Mouse (Mus musculus): Measurements from ENCODE around the gene Gm20388. TPM values are rescaled to one million over a fixed set of nuclear protein-coding genes. Genes with fewer than 3 reads are reported as not detected.

The Gm20388 gene
- polyA plus RNA-seq, 1 experiment from 2014 or later: not detected

DNA sequence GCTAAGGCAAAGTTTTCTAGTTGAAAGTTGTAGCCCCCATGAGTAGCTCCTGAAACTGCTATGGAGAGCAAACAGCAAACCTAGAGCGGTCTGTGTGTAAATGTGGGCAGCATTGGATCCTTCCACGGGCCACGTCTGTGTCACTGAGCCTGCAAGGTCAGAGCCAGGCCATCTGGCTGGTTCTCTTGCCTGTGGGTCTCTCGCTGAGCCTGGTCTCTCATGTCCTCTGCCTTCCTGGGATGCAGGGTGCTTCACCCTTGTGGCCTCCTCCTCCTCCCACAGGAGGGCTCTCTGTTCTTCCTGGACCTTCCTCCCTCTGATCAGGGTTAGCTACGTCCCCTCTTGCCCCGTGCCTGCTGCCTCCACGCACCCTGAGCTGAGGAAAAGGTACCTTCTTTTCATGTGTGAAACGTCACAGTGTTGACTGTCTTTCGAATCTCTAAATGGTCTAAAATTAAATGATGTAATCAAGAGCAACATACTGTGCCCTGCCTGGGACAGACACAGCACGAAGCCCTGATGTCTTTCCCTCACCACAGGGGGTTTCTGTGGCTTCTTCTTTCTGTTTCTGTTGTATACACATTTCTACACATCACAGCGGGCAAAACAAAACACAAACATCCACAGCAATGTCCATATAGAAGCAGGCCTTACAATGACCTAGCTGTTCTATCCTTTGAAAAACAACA is 4373.1 kb downstream of the Gm20388 start:
- Histone ChIP-seq H3K36me3 (ENCODE audit: control insufficient read depth, insufficient read depth, low read length) (no peaks in the 10 kb centered on the region), H3K4me1 (replicated peaks; ENCODE audit: control insufficient read depth, insufficient read depth) (peaks cover 8% of the 10 kb centered on the region; the same call in 1 of the 2 replicates), H3K27me3 (ENCODE audit: control insufficient read depth, insufficient read depth, low read length) (no peaks in the 10 kb centered on the region), H3K27ac (replicated peaks) (peak overlapping the region; percentile 50), H3K9me3 (ENCODE audit: control insufficient read depth, low read length) (no peaks in the 10 kb centered on the region), H3K4me2 (replicated peaks; ENCODE audit: low read depth) (no peak overlapping the region), H3K4me3 (ENCODE audit: low read depth, low read length) (no peak overlapping the region), H3K9ac (ENCODE audit: low read length) (no peak overlapping the region)
- ATAC-seq (ENCODE audit: low FRiP score, low TSS enrichment) (no peak), DNase-seq (ENCODE audit: low spot score) (no peak)
- TF ChIP-seq EP300 (optimal IDR thresholded peaks at IDR 0.05) (no peak), CTCF (IDR thresholded peaks at IDR 0.05; ENCODE audit: low read depth) (no peak)
- 56% methylated on average over 11 of the region's 11 CpGs for WGBS

DNA sequence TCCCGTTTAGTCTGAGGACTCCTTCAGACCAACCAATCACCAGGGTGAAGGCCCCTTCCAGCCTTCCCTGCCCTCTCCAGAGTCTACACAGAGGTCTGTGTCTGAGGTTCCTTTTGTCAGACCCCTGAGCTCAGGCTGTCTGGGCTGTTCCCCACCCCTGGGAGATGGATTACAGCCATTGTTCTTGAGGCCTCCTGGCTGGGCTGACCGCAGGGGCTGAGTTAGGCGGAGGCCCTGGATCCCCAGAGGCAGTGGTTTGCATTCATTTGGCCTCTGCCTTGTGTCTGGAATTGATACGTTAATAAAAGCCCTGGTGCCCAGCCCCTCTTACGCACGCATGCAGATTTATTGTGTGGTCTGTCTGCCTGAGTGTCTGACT is 4373.7 kb downstream of the Gm20388 start:
- peak; percentile 40 for DNase-seq (ENCODE audit: low spot score)
- 20% methylated on average over 6 of the region's 6 CpGs for WGBS
- H3K4me2 ChIP-seq (replicated peaks; ENCODE audit: low read depth): no peak overlapping the region
- no peak overlapping the region for H3K4me3 ChIP-seq (ENCODE audit: low read depth, low read length)
- no peak; the same call in 1 of the 2 replicates for ATAC-seq (ENCODE audit: low FRiP score, low TSS enrichment)
- no peaks in the 10 kb centered on the region for H3K9me3 ChIP-seq (ENCODE audit: control insufficient read depth, low read length)
- H3K4me1 ChIP-seq (replicated peaks; ENCODE audit: control insufficient read depth, insufficient read depth): peaks cover 8% of the 10 kb centered on the region; the same call in 1 of the 2 replicates
- no peak for TF ChIP-seq EP300 (optimal IDR thresholded peaks at IDR 0.05)
- no peak for TF ChIP-seq CTCF (IDR thresholded peaks at IDR 0.05; ENCODE audit: low read depth)
- no peaks in the 10 kb centered on the region for H3K27me3 ChIP-seq (ENCODE audit: control insufficient read depth, insufficient read depth, low read length)
- H3K27ac ChIP-seq (replicated peaks): peak overlapping the region; percentile 50
- no peaks in the 10 kb centered on the region for H3K36me3 ChIP-seq (ENCODE audit: control insufficient read depth, insufficient read depth, low read length)
- H3K9ac ChIP-seq (ENCODE audit: low read length): no peak overlapping the region

DNA sequence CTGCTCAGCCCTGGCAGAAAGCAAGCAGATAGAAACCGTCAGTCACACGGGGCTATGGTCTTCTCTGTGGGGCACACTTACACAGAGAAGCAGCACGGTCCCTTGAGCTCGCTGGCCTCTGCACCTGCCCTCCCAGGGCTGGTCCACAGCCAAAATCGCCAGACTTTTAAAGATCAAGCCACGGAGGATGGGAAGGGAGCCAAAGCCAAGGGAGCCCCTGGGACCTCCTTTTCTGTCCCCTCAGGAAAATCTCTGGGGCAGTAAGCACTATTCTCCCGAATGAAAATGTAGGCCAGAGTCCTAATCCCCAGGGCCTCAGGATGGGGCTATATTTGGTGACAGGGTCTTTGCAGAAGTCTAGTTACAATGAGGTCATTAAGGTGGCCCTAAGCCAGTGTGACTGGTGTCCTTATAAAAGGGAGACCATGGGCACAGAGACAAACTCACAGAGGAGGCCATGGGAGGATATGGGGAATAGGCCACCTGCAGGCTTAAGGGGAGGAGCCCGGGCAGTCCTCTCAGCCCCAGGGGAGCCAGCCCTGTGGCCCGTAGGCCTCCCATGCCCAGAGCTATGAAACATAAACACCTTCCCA is 4374.4 kb downstream of the Gm20388 start:
- Histone ChIP-seq H3K9ac (ENCODE audit: low read length) (no peak overlapping the region), H3K4me1 (replicated peaks; ENCODE audit: control insufficient read depth, insufficient read depth) (peaks cover 8% of the 10 kb centered on the region; the same call in 1 of the 2 replicates), H3K9me3 (ENCODE audit: control insufficient read depth, low read length) (no peaks in the 10 kb centered on the region), H3K27me3 (ENCODE audit: control insufficient read depth, insufficient read depth, low read length) (no peaks in the 10 kb centered on the region), H3K36me3 (ENCODE audit: control insufficient read depth, insufficient read depth, low read length) (no peaks in the 10 kb centered on the region), H3K27ac (replicated peaks) (peak overlapping the region; percentile 53; the same call in 1 of the 2 replicates), H3K4me2 (replicated peaks; ENCODE audit: low read depth) (no peak overlapping the region), H3K4me3 (ENCODE audit: low read depth, low read length) (no peak overlapping the region)
- TF ChIP-seq CTCF (IDR thresholded peaks at IDR 0.05; ENCODE audit: low read depth): no peak
- TF ChIP-seq EP300 (optimal IDR thresholded peaks at IDR 0.05): no peak
- peak; percentile 31 for DNase-seq (ENCODE audit: low spot score)
- 44% methylated on average over 9 of the region's 9 CpGs for WGBS
- 0 out of 2 replicates have a peak, but pooled peaks have one; percentile 13 for ATAC-seq (ENCODE audit: low FRiP score, low TSS enrichment)

DNA sequence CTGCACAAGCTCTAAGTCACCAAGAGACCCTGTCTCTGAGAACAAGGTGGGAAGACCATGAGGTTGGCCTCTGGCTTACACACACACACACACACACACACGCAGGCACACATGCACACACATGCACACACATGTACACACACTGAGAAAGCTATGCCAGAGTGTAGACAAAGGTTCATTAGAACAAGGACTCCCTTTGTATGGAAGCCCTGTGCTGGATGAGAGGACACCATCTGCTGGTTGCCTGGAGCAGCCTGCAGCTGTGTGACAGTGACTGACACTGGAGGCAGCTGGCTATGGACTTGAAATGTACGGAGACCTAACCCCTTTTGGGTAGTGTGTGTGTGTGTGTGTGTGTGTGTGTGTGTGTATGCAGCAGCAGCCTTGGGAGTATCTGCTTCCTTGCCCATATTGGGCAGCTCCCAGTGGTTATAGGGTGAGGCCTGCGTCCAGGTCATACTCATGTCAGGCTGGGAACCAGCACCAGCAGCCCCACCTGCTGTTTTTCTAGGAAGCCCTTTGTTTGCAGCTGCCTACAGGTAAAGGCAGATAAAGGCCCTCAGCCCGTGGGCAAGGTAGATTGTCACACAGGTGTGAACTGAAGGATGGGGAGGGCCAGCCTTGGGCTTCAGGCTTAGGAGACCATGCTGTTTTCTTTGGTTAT is 4376.0 kb downstream of the Gm20388 start:
- Histone ChIP-seq H3K4me3 (ENCODE audit: low read depth, low read length) (no peak overlapping the region), H3K9ac (ENCODE audit: low read length) (no peak overlapping the region), H3K4me1 (replicated peaks; ENCODE audit: control insufficient read depth, insufficient read depth) (peaks cover 8% of the 10 kb centered on the region; the same call in 1 of the 2 replicates), H3K4me2 (replicated peaks; ENCODE audit: low read depth) (no peak overlapping the region), H3K27me3 (ENCODE audit: control insufficient read depth, insufficient read depth, low read length) (no peaks in the 10 kb centered on the region), H3K36me3 (ENCODE audit: control insufficient read depth, insufficient read depth, low read length) (no peaks in the 10 kb centered on the region), H3K9me3 (ENCODE audit: control insufficient read depth, low read length) (no peaks in the 10 kb centered on the region), H3K27ac (replicated peaks) (peak overlapping the region; percentile 58)
- peak; percentile 71 for DNase-seq (ENCODE audit: low spot score)
- TF ChIP-seq EP300 (optimal IDR thresholded peaks at IDR 0.05) (no peak), CTCF (IDR thresholded peaks at IDR 0.05; ENCODE audit: low read depth) (peak; percentile 58)
- WGBS: 50% methylated on average over 4 of the region's 4 CpGs
- ATAC-seq (ENCODE audit: low FRiP score, low TSS enrichment): peak; percentile 69

DNA sequence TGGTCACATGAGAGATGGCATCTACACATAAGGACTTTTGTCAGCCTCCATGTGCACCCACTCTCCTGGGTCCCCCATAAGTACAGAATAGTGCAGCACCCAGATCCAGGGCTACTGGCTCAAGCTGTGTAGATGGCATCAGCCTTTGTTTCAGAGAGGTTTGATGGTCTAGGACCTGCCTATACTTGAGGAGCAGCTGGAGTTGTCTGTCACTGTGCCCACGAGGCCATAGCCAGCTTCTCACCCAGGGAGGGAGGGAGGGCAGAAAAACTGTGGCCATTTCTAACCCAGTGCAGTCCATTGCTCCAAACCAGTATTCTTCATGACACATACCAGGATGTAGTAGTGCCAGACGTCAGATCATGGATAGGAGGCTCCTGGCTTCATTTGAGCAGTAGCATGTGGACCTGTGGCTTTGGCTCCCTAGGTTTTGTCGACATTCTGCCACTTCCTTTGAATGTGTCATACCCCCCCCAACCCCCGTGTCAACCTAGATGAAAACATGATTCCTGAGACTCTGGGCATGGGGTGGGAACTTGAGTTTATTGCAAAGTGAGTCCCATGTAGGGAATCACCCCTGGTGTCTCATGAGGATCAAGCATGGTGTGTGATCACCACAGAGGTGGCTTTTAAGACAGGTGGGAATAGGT is 4377.7 kb downstream of the Gm20388 start:
- Histone ChIP-seq H3K27ac (replicated peaks) (no peak overlapping the region), H3K27me3 (ENCODE audit: control insufficient read depth, insufficient read depth, low read length) (no peaks in the 10 kb centered on the region), H3K4me3 (ENCODE audit: low read depth, low read length) (no peak overlapping the region), H3K9me3 (ENCODE audit: control insufficient read depth, low read length) (no peaks in the 10 kb centered on the region), H3K4me2 (replicated peaks; ENCODE audit: low read depth) (no peak overlapping the region), H3K4me1 (replicated peaks; ENCODE audit: control insufficient read depth, insufficient read depth) (peaks cover 4% of the 10 kb centered on the region; the same call in 1 of the 2 replicates), H3K36me3 (ENCODE audit: control insufficient read depth, insufficient read depth, low read length) (no peaks in the 10 kb centered on the region), H3K9ac (ENCODE audit: low read length) (no peak overlapping the region)
- DNase-seq (ENCODE audit: low spot score): no peak
- ATAC-seq (ENCODE audit: low FRiP score, low TSS enrichment): no peak
- TF ChIP-seq EP300 (optimal IDR thresholded peaks at IDR 0.05): no peak
- no peak for TF ChIP-seq CTCF (IDR thresholded peaks at IDR 0.05; ENCODE audit: low read depth)
- WGBS: 72% methylated on average over 4 of the region's 4 CpGs
